Mouse (Mus musculus) urinary bladder, postnatal 4 days (tissue): Measurements from ENCODE around the gene Slc8a1.

Experiments
- DNase-seq, 2 experiments: peaks; one replicate each; pipeline ENCODE4 v3.0.0; 2021 to 2022; ENCODE audit warnings: low spot score in 2 of 2

Gene Slc8a1

DNA sequence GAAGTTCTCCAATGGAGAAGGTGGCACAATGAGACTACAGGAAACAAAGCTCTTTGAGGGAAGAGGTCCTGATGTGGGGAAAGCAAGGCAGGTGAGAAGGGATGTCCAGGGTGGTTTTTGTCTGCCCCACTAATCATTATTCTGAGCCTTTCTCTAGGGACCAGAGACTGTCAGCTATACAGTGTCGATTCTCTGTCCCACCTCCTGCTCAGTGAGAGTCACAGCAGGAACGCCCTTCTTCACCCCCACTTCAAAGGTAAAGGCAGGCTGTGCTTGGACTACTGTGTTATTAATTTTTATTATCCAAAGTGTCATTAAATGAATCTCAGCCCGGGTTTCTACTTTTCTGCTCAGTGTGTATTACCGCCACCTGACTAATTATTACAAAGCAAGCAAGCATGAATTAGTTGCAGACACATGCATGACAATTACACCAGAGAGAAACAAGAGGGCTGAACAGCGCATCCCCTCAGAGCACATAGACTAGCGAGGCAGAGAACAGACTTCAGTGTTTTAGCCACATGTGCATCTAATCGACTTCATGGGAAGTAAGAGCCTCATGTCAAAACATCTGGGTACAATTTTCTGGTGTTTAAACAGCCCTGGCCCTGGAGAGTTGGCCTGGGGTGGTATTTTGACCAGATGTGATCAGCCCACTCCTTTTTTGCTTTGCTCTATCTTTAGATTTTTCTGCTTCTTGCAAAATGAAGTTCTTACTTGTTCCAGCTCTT lies 402.0 kb downstream of the Slc8a1 start:
- no peak for DNase-seq

DNA sequence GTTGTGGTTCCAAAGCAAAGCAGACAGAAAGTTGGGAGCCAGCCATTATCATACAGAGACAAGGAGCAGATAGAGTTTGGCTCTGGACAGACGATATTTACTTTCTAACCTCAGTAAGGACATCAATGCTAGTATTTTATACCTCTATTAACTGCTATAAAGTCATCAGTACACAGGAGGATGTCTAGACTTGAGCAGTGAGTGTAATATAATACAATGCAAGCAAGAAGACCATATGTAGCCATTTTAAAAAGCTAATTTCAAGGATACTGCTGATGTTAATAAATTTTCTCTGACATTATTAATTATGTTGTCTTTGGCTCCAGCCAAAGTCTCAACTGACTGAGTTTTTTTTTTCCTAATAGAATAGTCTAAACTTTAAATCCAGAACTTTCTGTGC lies 402.7 kb downstream of the Slc8a1 start:
- no peak for DNase-seq
